Mouse (Mus musculus): ENCODE measurements around the gene Daxx.
"Not testable (repeated sequence)": the region's sequence is repeated elsewhere in the genome, so short reads cannot be mapped to it uniquely, and the experiment has no call there.

Daxx gene

GRCm38 (mm10) chr17:33902491-33902890 lies 6.7 kb upstream of the Daxx start:
- no peak for DNase-seq (ENCODE audit: low spot score in 2 of 2)

GRCm38 (mm10) chr17:33903911-33904651 lies 5.1 kb upstream of the Daxx start:
- not testable (repeated sequence) for DNase-seq (ENCODE audit: low spot score in 2 of 2)

- DNase-seq (ENCODE audit: low spot score in 2 of 2), result not testable (repeated sequence)
These were observed 4.4 kb upstream of the Daxx start, which contains the start of gene Platr17 for GRCm38 (mm10) chr17:33904835-33905234. Platr17 (plus strand) TSS chr17:33905135.

- peak; percentile 71 to 73 for DNase-seq (ENCODE audit: low spot score in 2 of 2)
These were observed 710 bp upstream of the Daxx start for GRCm38 (mm10) chr17:33908331-33909076.

GRCm38 (mm10) chr17:33909869-33910250 lies 646 bp downstream of the Daxx start:
- peak in 1 of 2 experiments; percentile 27 for DNase-seq (ENCODE audit: low spot score in 2 of 2)

- peak in 1 of 2 experiments; percentile 5 for DNase-seq (ENCODE audit: low spot score in 2 of 2)
These were observed 1.3 kb downstream of the Daxx start for GRCm38 (mm10) chr17:33910346-33911051.

GRCm38 (mm10) chr17:33911052-33911812 lies 2.0 kb downstream of the Daxx start:
- DNase-seq (ENCODE audit: low spot score in 2 of 2), result peak in 1 of 2 experiments; percentile 34

GRCm38 (mm10) chr17:33911813-33912414 lies 2.7 kb downstream of the Daxx start:
- no peak for DNase-seq (ENCODE audit: low spot score in 2 of 2)

DNA sequence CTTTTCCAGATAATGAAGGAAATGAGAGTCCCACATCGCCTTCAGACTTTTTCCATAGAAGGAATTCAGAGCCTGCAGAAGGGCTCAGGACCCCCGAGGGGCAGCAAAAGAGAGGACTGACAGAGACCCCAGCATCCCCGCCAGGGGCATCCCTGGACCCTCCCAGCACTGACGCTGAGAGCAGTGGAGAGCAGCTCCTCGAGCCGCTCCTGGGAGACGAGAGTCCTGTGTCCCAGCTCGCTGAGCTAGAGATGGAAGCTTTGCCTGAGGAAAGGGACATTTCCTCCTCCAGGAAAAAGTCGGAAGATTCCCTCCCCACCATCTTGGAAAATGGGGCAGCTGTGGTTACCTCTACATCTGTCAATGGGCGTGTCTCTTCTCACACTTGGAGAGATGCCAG lies 4.0 kb downstream of the Daxx start:
- no peak for DNase-seq (ENCODE audit: low spot score in 2 of 2)

DNA sequence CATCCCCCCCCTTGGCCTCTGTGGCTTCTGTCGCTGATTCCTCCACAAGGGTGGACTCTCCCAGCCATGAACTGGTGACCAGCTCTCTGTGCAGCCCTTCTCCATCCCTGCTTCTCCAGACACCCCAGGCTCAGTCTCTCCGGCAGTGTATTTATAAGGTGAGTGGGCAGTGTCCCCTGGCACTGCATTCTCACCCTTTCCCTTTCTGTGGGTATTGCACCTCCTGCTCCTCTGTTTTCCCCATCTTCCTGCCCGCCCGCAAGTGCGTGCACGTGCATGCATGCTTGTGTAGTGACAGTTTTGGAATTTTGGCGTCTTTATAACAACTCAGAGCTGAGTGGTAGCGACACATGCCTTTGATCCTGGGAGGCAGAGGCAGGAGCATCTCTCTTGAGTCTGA lies 4.7 kb downstream of the Daxx start:
- DNase-seq (ENCODE audit: low spot score in 2 of 2), result no peak

- DNase-seq (ENCODE audit: low spot score in 2 of 2), result no peak
These were observed 5.8 kb downstream of the Daxx start for GRCm38 (mm10) chr17:33914969-33915391.

DNA sequence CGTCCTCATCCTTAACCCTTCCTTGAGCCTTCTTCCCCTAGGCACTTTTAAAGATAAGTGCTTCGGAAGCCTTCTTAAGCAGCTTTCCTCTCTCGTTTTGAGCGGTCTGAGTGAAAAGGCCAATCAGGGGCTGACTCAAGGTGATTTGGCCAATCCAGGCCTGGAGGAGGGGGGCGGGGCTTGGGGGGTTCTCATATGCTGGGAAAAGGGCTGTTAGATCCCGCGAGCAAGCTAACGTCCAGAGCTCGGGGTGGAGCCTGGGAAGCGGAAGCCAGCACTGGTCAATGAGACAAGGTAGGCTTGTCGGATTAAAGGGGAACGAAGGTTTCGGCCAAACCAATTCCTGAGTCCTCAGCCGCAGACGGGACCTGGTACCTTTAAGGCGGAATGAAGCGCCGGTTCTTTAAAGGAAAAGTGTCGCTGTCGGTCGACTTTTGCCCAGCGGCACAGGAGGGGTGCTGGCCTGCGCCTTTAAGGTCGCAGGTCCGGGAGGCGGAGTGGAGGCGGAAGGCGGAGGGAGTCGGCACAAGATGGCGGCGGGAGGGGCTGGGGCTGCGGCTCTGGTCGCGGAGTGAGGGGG lies 6.5 kb downstream of the Daxx start, which contains the start of the genes Tapbp and Zbtb22:
Gene Tapbp, plus strand, starts transcription at position 229 of the 580 bp plus-strand sequence.
Gene Zbtb22, plus strand, starts transcription at position 234 of the 580 bp plus-strand sequence.
- peak; percentile 94 to 95 for DNase-seq (ENCODE audit: low spot score in 2 of 2)

DNA sequence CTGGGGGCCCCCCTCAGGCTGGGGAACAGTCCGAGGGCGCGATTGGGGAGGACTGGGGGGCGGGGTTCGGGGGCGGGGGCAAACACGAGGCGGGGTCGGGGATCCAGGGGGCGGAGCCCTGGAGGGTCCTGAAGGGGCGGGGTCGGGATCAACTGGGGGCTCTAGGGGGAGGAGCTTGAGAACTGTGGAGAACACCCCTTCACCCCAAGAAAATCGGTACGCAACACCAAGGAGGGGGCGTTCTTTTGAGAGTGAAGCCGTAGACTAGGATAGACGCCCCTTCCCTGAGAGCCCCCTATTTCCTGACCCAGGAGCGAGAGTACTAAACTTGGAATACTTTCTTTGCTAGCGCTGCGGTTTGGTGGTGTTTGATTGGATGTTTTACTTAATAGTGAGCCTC lies 7.1 kb downstream of the Daxx start:
- no peak for DNase-seq (ENCODE audit: low spot score in 2 of 2)

GRCm38 (mm10) chr17:33916847-33917655 lies 7.8 kb downstream of the Daxx start:
- DNase-seq (ENCODE audit: low spot score in 2 of 2), result peak in 1 of 2 experiments; percentile 27

DNA sequence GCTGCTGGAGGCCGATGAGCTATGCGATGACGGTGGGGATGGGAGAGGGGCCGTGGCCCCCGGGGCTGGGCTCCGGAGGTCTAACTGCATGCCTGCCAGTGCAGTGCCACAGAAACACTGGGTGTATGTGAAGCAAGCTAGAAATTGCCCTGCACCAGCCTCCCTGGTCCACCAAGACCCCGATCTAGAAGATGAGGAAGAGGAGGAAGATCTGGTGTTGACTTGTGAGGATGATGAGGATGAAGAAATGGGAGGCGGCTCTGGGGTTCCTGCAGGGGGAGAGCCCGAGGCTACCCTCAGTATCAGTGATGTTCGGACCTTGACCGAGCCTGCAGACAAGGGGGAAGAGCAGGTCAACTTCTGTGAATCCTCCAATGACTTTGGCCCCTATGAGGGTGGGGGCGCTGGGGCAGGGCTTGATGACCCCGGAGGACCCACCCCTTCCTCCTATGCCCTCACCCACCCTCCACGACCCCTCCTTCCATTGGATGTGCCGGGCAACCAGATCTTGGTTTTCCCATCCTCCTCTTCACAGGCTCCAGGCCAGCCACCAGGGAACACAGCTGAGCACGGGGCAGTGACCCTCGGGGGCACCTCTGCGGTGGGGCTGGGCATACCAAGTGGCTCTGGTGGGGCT lies 8.6 kb downstream of the Daxx start:
- DNase-seq (ENCODE audit: low spot score in 2 of 2), result peak in 1 of 2 experiments; percentile 18

DNA sequence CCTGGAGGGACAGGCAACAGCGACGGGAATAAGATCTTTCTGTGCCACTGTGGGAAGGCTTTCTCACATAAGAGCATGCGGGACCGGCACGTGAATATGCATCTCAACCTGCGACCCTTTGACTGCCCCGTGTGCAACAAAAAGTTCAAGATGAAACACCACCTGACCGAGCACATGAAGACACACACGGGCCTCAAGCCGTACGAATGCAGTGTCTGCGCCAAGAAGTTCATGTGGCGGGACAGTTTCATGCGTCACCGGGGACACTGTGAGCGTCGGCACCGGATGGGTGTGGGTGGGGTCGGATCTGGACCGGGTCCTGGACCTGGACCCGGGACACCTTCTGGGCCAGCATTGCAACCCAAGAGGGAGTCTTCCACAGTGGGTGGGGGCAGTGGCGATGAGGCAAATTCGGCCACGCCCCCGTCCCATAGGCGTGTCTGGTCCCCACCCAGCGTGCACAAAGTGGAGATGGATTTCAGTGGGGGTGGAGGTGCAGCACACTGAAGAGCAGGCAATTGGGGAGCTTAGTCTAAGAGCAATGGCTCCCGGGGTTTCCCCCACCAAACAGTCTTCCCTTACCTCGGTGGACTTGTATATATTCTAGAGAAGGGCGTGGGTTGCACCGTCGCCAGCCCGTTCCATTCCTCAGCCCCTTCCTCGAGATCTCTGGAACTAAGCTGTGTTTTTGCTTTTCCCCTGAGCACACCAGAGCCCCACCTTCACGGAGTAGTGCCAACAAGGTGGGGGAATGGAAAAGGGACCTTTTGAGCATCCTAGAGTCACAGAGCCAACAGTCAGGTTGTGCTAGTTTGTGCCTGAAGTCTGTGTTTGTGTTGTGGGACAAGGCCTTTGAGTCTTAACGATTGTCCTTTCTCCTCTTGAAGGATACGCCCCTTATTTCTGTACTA lies 9.3 kb downstream of the Daxx start:
- no peak for DNase-seq (ENCODE audit: low spot score in 2 of 2)

- peak in 1 of 2 experiments; percentile 51 for DNase-seq (ENCODE audit: low spot score in 2 of 2)
These were observed 10.4 kb downstream of the Daxx start for GRCm38 (mm10) chr17:33919351-33920281.

All from frontal cortex, postnatal 10 days (tissue).